Mouse (Mus musculus): ENCODE data around the gene Gm45716.

GRCm38 (mm10) chr11:90254536-90254935 is 67.1 kb downstream of the Gm45716 start:
- TF ChIP-seq GATA1 (IDR thresholded peaks at IDR 0.05; ENCODE audit: borderline replicate concordance, low read length) (no peak), FLI1 (IDR thresholded peaks at IDR 0.05; ENCODE audit: low read length) (no peak)

Measured in megakaryocyte, embryonic 14.5 days (primary cell).